Mouse (Mus musculus): Measurements from ENCODE around the gene Kmt2d.

GRCm38 (mm10) chr15:98871916-98872888 lies 1.2 kb upstream of the Kmt2d start:
- TF ChIP-seq POLR2AphosphoS2 (IDR thresholded peaks at IDR 0.05; ENCODE audit: low read depth, low read length) (peak; percentile 66; the same call in 1 of the 2 replicates), NRF1 (IDR thresholded peaks at IDR 0.05; ENCODE audit: low read depth, low read length) (no peak; the same call in 1 of the 2 replicates), CTCF (conservative IDR thresholded peaks at IDR 0.05 in 1 of 2, IDR thresholded peaks at IDR 0.05 in 1 of 2; ENCODE audit: low read depth in 2 of 2, low read length in 2 of 2) (no peak), JUND (conservative IDR thresholded peaks at IDR 0.05; ENCODE audit: low read depth, low read length) (no peak), MXI1 (IDR thresholded peaks at IDR 0.05; ENCODE audit: low read depth, low read length) (peak; percentile 98), TBP (conservative IDR thresholded peaks at IDR 0.05; ENCODE audit: low read depth, low read length) (peak; percentile 95), MYC (IDR thresholded peaks at IDR 0.05; ENCODE audit: low read depth, low read length) (peak; percentile 97), HCFC1 (IDR thresholded peaks at IDR 0.05; ENCODE audit: low read depth, low read length) (peak; percentile 80), ZNF384 (IDR thresholded peaks at IDR 0.05; ENCODE audit: low read depth, low read length) (no peak), MEF2A (IDR thresholded peaks at IDR 0.05; ENCODE audit: borderline replicate concordance, low read depth, low read length) (peak; percentile 52; the same call in 1 of the 2 replicates), MAX (IDR thresholded peaks at IDR 0.05; ENCODE audit: low read length) (peak; percentile 97), POLR2A (IDR thresholded peaks at IDR 0.05; ENCODE audit: low read depth, low read length) (peak; percentile 95)
